Mouse (Mus musculus): ENCODE measurements at regions not wholly inside any gene's neighbourhood (a gene's known extent, or its start where the extent isn't known, plus 50 kb on each side); places are given as distances from the start of the nearest gene placed in this dataset.

GRCm38 (mm10) chr13:70124860-70125545 lies 322.8 kb downstream of the Med10 start:
- no peak for DNase-seq (ENCODE audit: low read depth, low spot score)

GRCm38 (mm10) chr13:70127310-70127709 lies 325.1 kb downstream of the Med10 start:
- no peak for DNase-seq (ENCODE audit: low read depth, low spot score)

GRCm38 (mm10) chr13:70134544-70134943 lies 332.3 kb downstream of the Med10 start:
- no peak for DNase-seq (ENCODE audit: low read depth, low spot score)

GRCm38 (mm10) chr13:70136209-70136608 lies 334.0 kb downstream of the Med10 start:
- no peak for DNase-seq (ENCODE audit: low read depth, low spot score)

- DNase-seq (ENCODE audit: low read depth, low spot score) = no peak
Observed at GRCm38 (mm10) chr13:70144461-70144860, 342.3 kb downstream of the Med10 start.

GRCm38 (mm10) chr13:70145466-70145865 lies 343.3 kb downstream of the Med10 start:
- DNase-seq (ENCODE audit: low read depth, low spot score) = no peak

GRCm38 (mm10) chr13:70149041-70149898 lies 347.1 kb downstream of the Med10 start:
- DNase-seq (ENCODE audit: low read depth, low spot score) = no peak

GRCm38 (mm10) chr13:70149899-70150184 lies 347.6 kb downstream of the Med10 start:
- no peak for DNase-seq (ENCODE audit: low read depth, low spot score)

GRCm38 (mm10) chr13:70153062-70153461 lies 350.9 kb downstream of the Med10 start:
- no peak for DNase-seq (ENCODE audit: low read depth, low spot score)

GRCm38 (mm10) chr13:70155596-70155995 lies 353.4 kb downstream of the Med10 start:
- no peak for DNase-seq (ENCODE audit: low read depth, low spot score)

GRCm38 (mm10) chr13:70156975-70157588 lies 354.9 kb downstream of the Med10 start:
- DNase-seq (ENCODE audit: low read depth, low spot score) = no peak

- no peak for DNase-seq (ENCODE audit: low read depth, low spot score)
Observed at GRCm38 (mm10) chr13:70159065-70159464, 356.9 kb downstream of the Med10 start.

GRCm38 (mm10) chr13:70159604-70160003 lies 357.4 kb downstream of the Med10 start:
- DNase-seq (ENCODE audit: low read depth, low spot score) = no peak

- DNase-seq (ENCODE audit: low read depth, low spot score) = no peak
Observed at GRCm38 (mm10) chr13:70162115-70162514, 359.9 kb downstream of the Med10 start.

- no peak for DNase-seq (ENCODE audit: low read depth, low spot score)
Observed at GRCm38 (mm10) chr13:70165511-70166225, 363.5 kb downstream of the Med10 start.

- no peak for DNase-seq (ENCODE audit: low read depth, low spot score)
Observed at GRCm38 (mm10) chr13:70167747-70168146, 365.6 kb downstream of the Med10 start.

- DNase-seq (ENCODE audit: low read depth, low spot score) = no peak
Observed at GRCm38 (mm10) chr13:70168906-70169305, 366.7 kb downstream of the Med10 start.

GRCm38 (mm10) chr13:70177066-70177465 lies 374.9 kb downstream of the Med10 start:
- no peak for DNase-seq (ENCODE audit: low read depth, low spot score)

GRCm38 (mm10) chr13:70178073-70178491 lies 375.9 kb downstream of the Med10 start:
- DNase-seq (ENCODE audit: low read depth, low spot score) = no peak

GRCm38 (mm10) chr13:70190978-70191377 lies 388.8 kb downstream of the Med10 start:
- DNase-seq (ENCODE audit: low read depth, low spot score) = no peak

GRCm38 (mm10) chr13:70192101-70193025 lies 390.2 kb downstream of the Med10 start:
- no peak for DNase-seq (ENCODE audit: low read depth, low spot score)
